Mouse (Mus musculus): ENCODE data around the gene Sesn3. TPM values are rescaled to one million over a fixed set of nuclear protein-coding genes. Genes with fewer than 3 reads are reported as not detected.
"Not testable (repeated sequence)": the region's sequence is repeated elsewhere in the genome, so short reads cannot be mapped to it uniquely, and the experiment has no call there.

Sesn3 gene
- 13.2 and 22.9 TPM in 2 replicates for polyA plus RNA-seq (2016; fragmentation: Nextera tagmentation; extraction: Ambion mirVana)

GRCm38 (mm10) chr9:14274986-14275720, at the start of gene Sesn3:
Gene Sesn3 (plus strand): TSS chr9:14275067.
- Histone ChIP-seq H3K27me3 (ENCODE audit: low read depth, poor library complexity, severe bottlenecking) (no peaks in the 10 kb centered on the region), H3K4me3 (peak within 1 kb of the TSS; percentile 95), H3K27ac (peak within 1 kb of the TSS; percentile 88), H3K36me3 (no peaks in the 10 kb centered on the region), H3K4me1 (peaks cover 15% of the 10 kb centered on the region), H3K9me3 (replicated peaks) (no peaks in the 10 kb centered on the region)
- WGBS, result 2% methylated on average over 25 of the region's 25 CpGs
- peak; percentile 84 for DNase-seq (ENCODE audit: low spot score)

- not testable (repeated sequence) for H3K9me3 ChIP-seq (replicated peaks); DNase-seq (ENCODE audit: low spot score); H3K4me1 ChIP-seq; H3K27ac ChIP-seq; H3K27me3 ChIP-seq (ENCODE audit: low read depth, poor library complexity, severe bottlenecking); H3K36me3 ChIP-seq; H3K4me3 ChIP-seq
- 97% methylated on average over 2 of the region's 2 CpGs for WGBS
Measured at GRCm38 (mm10) chr9:14227086-14227485, 47.8 kb upstream of the Sesn3 start.

GRCm38 (mm10) chr9:14233702-14234373, 41.0 kb upstream of the Sesn3 start:
- Histone ChIP-seq H3K9me3 (replicated peaks) (no peaks in the 10 kb centered on the region), H3K4me1 (peaks cover 9% of the 10 kb centered on the region), H3K27ac (peak overlapping the region; percentile 26; the same call in 1 of the 2 replicates), H3K27me3 (ENCODE audit: low read depth, poor library complexity, severe bottlenecking) (no peaks in the 10 kb centered on the region), H3K4me3 (no peak overlapping the region), H3K36me3 (no peaks in the 10 kb centered on the region)
- WGBS, result 47% methylated on average over 7 of the region's 7 CpGs
- DNase-seq (ENCODE audit: low spot score), result no peak

- H3K27me3 ChIP-seq (ENCODE audit: low read depth, poor library complexity, severe bottlenecking), result no peaks in the 10 kb centered on the region
- no peak for DNase-seq (ENCODE audit: low spot score)
Measured at GRCm38 (mm10) chr9:14235286-14235685, 39.6 kb upstream of the Sesn3 start.

GRCm38 (mm10) chr9:14241003-14241402, 33.9 kb upstream of the Sesn3 start:
- peaks cover 15% of the 10 kb centered on the region for H3K4me1 ChIP-seq
- 73% methylated on average over 1 of the region's 1 CpGs for WGBS
- H3K36me3 ChIP-seq; DNase-seq (ENCODE audit: low spot score); H3K27ac ChIP-seq; H3K4me3 ChIP-seq; H3K27me3 ChIP-seq (ENCODE audit: low read depth, poor library complexity, severe bottlenecking); H3K9me3 ChIP-seq (replicated peaks): not testable (repeated sequence)

More at GRCm38 (mm10) chr9:14235286-14235685, 39.6 kb upstream of the Sesn3 start:
- Histone ChIP-seq H3K9me3 (replicated peaks) (no peaks in the 10 kb centered on the region), H3K36me3 (no peaks in the 10 kb centered on the region), H3K27ac (no peak overlapping the region), H3K4me1 (peaks cover 9% of the 10 kb centered on the region), H3K4me3 (no peak overlapping the region)
- WGBS, result 80% methylated on average over 2 of the region's 2 CpGs

- WGBS, result 70% methylated on average over 2 of the region's 2 CpGs
Measured at GRCm38 (mm10) chr9:14242308-14242707, 32.6 kb upstream of the Sesn3 start.

GRCm38 (mm10) chr9:14244528-14244927, 30.3 kb upstream of the Sesn3 start:
- H3K4me1 ChIP-seq, result peaks cover 24% of the 10 kb centered on the region
- no peaks in the 10 kb centered on the region for H3K27me3 ChIP-seq (ENCODE audit: low read depth, poor library complexity, severe bottlenecking)
- H3K4me3 ChIP-seq, result no peak overlapping the region
- WGBS, result 46% methylated on average over 9 of the region's 9 CpGs
- no peaks in the 10 kb centered on the region for H3K9me3 ChIP-seq (replicated peaks)
- DNase-seq (ENCODE audit: low spot score), result no peak
- no peak overlapping the region for H3K27ac ChIP-seq
- H3K36me3 ChIP-seq, result no peaks in the 10 kb centered on the region

More at GRCm38 (mm10) chr9:14242308-14242707, 32.6 kb upstream of the Sesn3 start:
- Histone ChIP-seq H3K27ac (no peak overlapping the region), H3K4me3 (no peak overlapping the region), H3K27me3 (ENCODE audit: low read depth, poor library complexity, severe bottlenecking) (no peaks in the 10 kb centered on the region), H3K36me3 (no peaks in the 10 kb centered on the region), H3K9me3 (replicated peaks) (no peaks in the 10 kb centered on the region), H3K4me1 (peaks cover 21% of the 10 kb centered on the region)
- no peak for DNase-seq (ENCODE audit: low spot score)

- 34% methylated on average over 7 of the region's 7 CpGs for WGBS
Measured at GRCm38 (mm10) chr9:14245013-14245586, 29.8 kb upstream of the Sesn3 start.

GRCm38 (mm10) chr9:14246016-14246799, 28.7 kb upstream of the Sesn3 start:
- H3K4me1 ChIP-seq, result peaks cover 24% of the 10 kb centered on the region
- no peaks in the 10 kb centered on the region for H3K9me3 ChIP-seq (replicated peaks)
- no peak overlapping the region for H3K4me3 ChIP-seq
- WGBS, result 24% methylated on average over 11 of the region's 11 CpGs
- no peaks in the 10 kb centered on the region for H3K27me3 ChIP-seq (ENCODE audit: low read depth, poor library complexity, severe bottlenecking)
- DNase-seq (ENCODE audit: low spot score), result peak; percentile 51
- no peaks in the 10 kb centered on the region for H3K36me3 ChIP-seq
- H3K27ac ChIP-seq, result peak overlapping the region; percentile 77

More at GRCm38 (mm10) chr9:14245013-14245586, 29.8 kb upstream of the Sesn3 start:
- Histone ChIP-seq H3K9me3 (replicated peaks) (no peaks in the 10 kb centered on the region), H3K4me3 (no peak overlapping the region), H3K27ac (no peak overlapping the region), H3K4me1 (peaks cover 24% of the 10 kb centered on the region), H3K27me3 (ENCODE audit: low read depth, poor library complexity, severe bottlenecking) (no peaks in the 10 kb centered on the region), H3K36me3 (no peaks in the 10 kb centered on the region)
- no peak for DNase-seq (ENCODE audit: low spot score)

GRCm38 (mm10) chr9:14247480-14248208, 27.2 kb upstream of the Sesn3 start:
- Histone ChIP-seq H3K4me1 (peaks cover 24% of the 10 kb centered on the region), H3K36me3 (no peaks in the 10 kb centered on the region), H3K27ac (no peak overlapping the region), H3K4me3 (no peak overlapping the region), H3K27me3 (ENCODE audit: low read depth, poor library complexity, severe bottlenecking) (no peaks in the 10 kb centered on the region), H3K9me3 (replicated peaks) (no peaks in the 10 kb centered on the region)
- WGBS, result 86% methylated on average over 12 of the region's 12 CpGs
- no peak for DNase-seq (ENCODE audit: low spot score)

- H3K4me3 ChIP-seq, result no peak overlapping the region
- peaks cover 24% of the 10 kb centered on the region for H3K4me1 ChIP-seq
- WGBS, result 81% methylated on average over 3 of the region's 3 CpGs
- no peaks in the 10 kb centered on the region for H3K36me3 ChIP-seq
- no peak for DNase-seq (ENCODE audit: low spot score)
- H3K9me3 ChIP-seq (replicated peaks), result no peaks in the 10 kb centered on the region
- no peaks in the 10 kb centered on the region for H3K27me3 ChIP-seq (ENCODE audit: low read depth, poor library complexity, severe bottlenecking)
- H3K27ac ChIP-seq, result no peak overlapping the region
Measured at GRCm38 (mm10) chr9:14248209-14248596, 26.7 kb upstream of the Sesn3 start.

GRCm38 (mm10) chr9:14261150-14261549, 13.7 kb upstream of the Sesn3 start:
- WGBS, result 83% methylated on average over 3 of the region's 3 CpGs
- no peaks in the 10 kb centered on the region for H3K36me3 ChIP-seq
- no peak overlapping the region for H3K27ac ChIP-seq
- H3K27me3 ChIP-seq (ENCODE audit: low read depth, poor library complexity, severe bottlenecking), result no peaks in the 10 kb centered on the region
- no peaks in the 10 kb centered on the region for H3K9me3 ChIP-seq (replicated peaks)
- DNase-seq (ENCODE audit: low spot score), result no peak
- no peak overlapping the region for H3K4me3 ChIP-seq
- no peaks in the 10 kb centered on the region for H3K4me1 ChIP-seq

Data from limb, embryonic 10.5 days (tissue).